Mouse (Mus musculus) liver, embryonic 14.5 days (tissue): ENCODE measurements around the gene 1700014D04Rik. TPM values are rescaled to one million over a fixed set of nuclear protein-coding genes. Genes with fewer than 3 reads are reported as not detected.
A peak's percentile ranks its signal among the peaks of the same experiment; 100 is the strongest.
"Not testable (repeated sequence)": the region's sequence is repeated elsewhere in the genome, so short reads cannot be mapped to it uniquely, and the experiment has no call there.

Source experiments
- ATAC-seq: fragments of 200-750 bp; cut with Nextera tagmentation; 2 replicates; pipeline ENCODE4 v1.8.0; 2017; ENCODE audit warnings: moderate number of reproducible peaks, mild to moderate bottlenecking, moderate library complexity; ENCODE audit not compliant: insufficient read depth
- DNase-seq, 3 experiments: peaks; one replicate each; pipeline ENCODE4 v3.0.0-alpha.2; 2012 to 2013; ENCODE audit warnings: low read depth in 3 of 3, low spot score in 3 of 3
- H3K27ac ChIP-seq: fragments of 300-500 bp; sonication (generic); 2 replicates; pipeline ENCODE4 v1.5.1; 2014; ENCODE audit warnings: moderate library complexity, mild to moderate bottlenecking, control low read depth, inconsistent platforms
- H3K27me3 ChIP-seq: fragments of 300-500 bp; sonication (generic); 2 replicates; pipeline ENCODE4 v1.6.1; 2014; ENCODE audit warnings: mild to moderate bottlenecking, low read length, moderate library complexity; ENCODE audit not compliant: control insufficient read depth, insufficient read depth
- H3K36me3 ChIP-seq: fragments of 300-500 bp; sonication (generic); replicated peaks from 2 replicates; pipeline ENCODE4 v1.6.1; 2014; ENCODE audit warnings: low read depth; ENCODE audit not compliant: control insufficient read depth, insufficient read depth
- H3K4me1 ChIP-seq, 2 experiments: fragments of 200-500 bp in 1 of 2; fragments of 300-500 bp in 1 of 2; sonication (generic) in 1 of 2; replicated peaks; 2 replicates each; pipeline ENCODE4 v1.6.1; 2012 to 2014; ENCODE audit warnings: antibody characterized with exemption in 1 of 2, inconsistent platforms in 1 of 2, low read length in 1 of 2; ENCODE audit not compliant: control insufficient read depth in 2 of 2, insufficient read depth in 2 of 2
- H3K4me2 ChIP-seq: fragments of 300-500 bp; sonication (generic); 2 replicates; pipeline ENCODE4 v1.6.1; 2014; ENCODE audit warnings: low read depth, mild to moderate bottlenecking, control low read depth, moderate library complexity
- H3K4me3 ChIP-seq, 2 experiments: fragments of 200-500 bp in 1 of 2; fragments of 300-500 bp in 1 of 2; sonication (generic) in 1 of 2; 2 replicates each; pipeline ENCODE4 v1.5.1; 2012 to 2014; ENCODE audit warnings: low read depth in 2 of 2, low read length in 2 of 2, mild to moderate bottlenecking in 2 of 2, control low read depth in 1 of 2, inconsistent platforms in 1 of 2, moderate library complexity in 1 of 2; ENCODE audit not compliant: insufficient read depth in 1 of 2
- H3K9ac ChIP-seq: fragments of 300-500 bp; sonication (generic); replicated peaks from 2 replicates; pipeline ENCODE4 v1.6.1; 2014; ENCODE audit warnings: mild to moderate bottlenecking, control low read depth, moderate library complexity
- H3K9me3 ChIP-seq: fragments of 300-500 bp; sonication (generic); 2 replicates; pipeline ENCODE4 v1.6.1; 2016; ENCODE audit warnings: low read length, mixed read lengths; ENCODE audit not compliant: control insufficient read depth
- CTCF ChIP-seq: IDR thresholded peaks from 2 replicates; pipeline ENCODE4 v1.5.1; 2016; ENCODE audit warnings: antibody characterized with exemption, low read depth, control low read depth
- EP300 ChIP-seq: IDR thresholded peaks from 2 replicates; pipeline ENCODE4 v1.6.1; 2016; ENCODE audit warnings: antibody characterized with exemption, low read depth
- WGBS: fragments of 180-500 bp; shearing (Covaris S2); extraction: QIAGEN DNeasy Blood & Tissue Kit; methylation state at CpG from one replicate; pipeline ENCODE4 v1.1.7; 2014; ENCODE audit not compliant: insufficient replicate concordance; 5-methylcytosine and 5-hydroxymethylcytosine counted together
- polyA plus RNA-seq, 2 experiments: library from polyadenylated mRNA; depleted of rRNA in 1 of 2; stranded (reverse) in 1 of 2; unstranded in 1 of 2; fragments of >200 nt; fragmentation: Nextera tagmentation in 1 of 2; extraction: Ambion mirVana in 1 of 2; gene quantifications; 2 replicates each; pipeline versions ENCODE4 v1.2.1 to v1.2.3; 2012 to 2014

The 1700014D04Rik gene
- polyA plus RNA-seq (2012; rRNA removed) (0.02 and 0.03 TPM in 2 replicates), polyA plus RNA-seq (2014; fragmentation: Nextera tagmentation; extraction: Ambion mirVana) (0.03 and 0.33 TPM in 2 replicates)

DNA sequence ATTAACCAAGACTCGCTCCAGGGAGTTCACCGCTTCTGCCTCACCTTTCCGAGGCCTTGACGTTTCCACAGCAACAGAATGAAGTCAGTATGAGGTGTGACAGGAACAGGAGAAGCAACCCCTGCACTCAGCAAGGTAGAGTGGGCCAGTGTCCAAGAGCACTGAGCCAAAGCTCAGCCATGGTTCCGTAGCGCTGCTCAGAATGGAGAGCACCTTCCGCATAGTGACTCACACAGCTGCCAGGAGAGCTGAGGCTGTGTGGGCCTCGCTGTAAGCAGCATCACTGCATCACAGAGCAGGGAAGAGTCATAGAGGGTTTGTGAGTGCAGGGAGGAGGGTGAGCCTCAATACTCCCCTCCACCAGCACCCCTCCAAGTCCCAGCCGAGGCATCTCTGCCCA is at the start of gene 1700014D04Rik:
TSS of gene 1700014D04Rik (minus strand) at position 42 of the 400 bp plus-strand sequence.
- TF ChIP-seq EP300, result no peak
- no peak for TF ChIP-seq CTCF
- H3K9ac ChIP-seq, result no peak within 1 kb of the TSS
- no peak for DNase-seq
- 0 out of 4 replicates have a peak, but pooled peaks cover 0 to 2% of the 10 kb centered on the region in 2 experiments for H3K4me1 ChIP-seq
- WGBS, result 81% methylated on average over 9 of the region's 9 CpGs
- ATAC-seq, result no peak
- H3K27ac ChIP-seq, result no peak within 1 kb of the TSS
- no peaks in the 10 kb centered on the region for H3K9me3 ChIP-seq
- no peak within 1 kb of the TSS for H3K4me2 ChIP-seq
- H3K27me3 ChIP-seq, result no peaks in the 10 kb centered on the region
- H3K4me3 ChIP-seq, result no peak within 1 kb of the TSS
- no peaks in the 10 kb centered on the region for H3K36me3 ChIP-seq

DNA sequence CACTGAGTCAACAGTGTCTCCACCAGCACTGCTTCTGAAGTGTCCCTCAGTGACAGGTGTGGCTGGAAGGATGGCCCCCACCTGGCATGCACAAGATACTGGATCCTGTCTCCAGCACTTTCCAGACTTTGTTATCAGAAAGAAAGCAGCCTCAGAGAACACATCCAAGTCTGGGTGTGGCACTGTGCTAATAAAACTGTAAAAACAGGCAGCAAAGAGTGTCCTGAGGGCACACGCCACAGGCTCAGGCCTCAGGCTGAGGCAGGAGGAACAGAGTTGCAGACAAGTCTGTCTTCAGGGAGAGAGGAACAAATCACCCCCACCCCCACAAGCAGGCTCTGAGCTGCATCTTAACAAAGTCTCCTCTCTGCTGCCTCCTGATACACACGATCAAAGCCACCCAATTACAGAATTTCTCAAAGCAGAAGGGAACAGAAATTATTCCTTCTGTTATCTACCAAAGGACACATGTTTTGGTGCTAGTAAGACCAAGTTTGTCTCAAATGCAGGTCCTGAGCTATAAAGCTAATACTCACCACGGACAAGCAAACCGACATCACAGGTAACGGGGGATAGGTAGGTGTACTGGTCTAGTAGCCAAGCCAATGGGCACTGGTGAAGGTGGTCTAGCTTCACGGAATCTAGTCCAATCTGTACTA is 49.4 kb upstream of the 1700014D04Rik start:
- Histone ChIP-seq H3K4me2 (peak overlapping the region; percentile 76), H3K9ac (peak overlapping the region; percentile 77), H3K4me3 (peak overlapping the region; percentile 15 to 37; a peak in 3 of 4 replicates), H3K4me1 (peaks cover 38 to 48% of the 10 kb centered on the region in 2 experiments), H3K9me3 (no peaks in the 10 kb centered on the region), H3K36me3 (peaks cover 99% of the 10 kb centered on the region), H3K27me3 (no peaks in the 10 kb centered on the region), H3K27ac (peak overlapping the region; percentile 99)
- ATAC-seq (peak; percentile 96), DNase-seq (peak; percentile 88 to 92 (median 92))
- 23% methylated on average over 6 of the region's 6 CpGs for WGBS
- TF ChIP-seq CTCF (peak; percentile 37), EP300 (peak; percentile 95)

DNA sequence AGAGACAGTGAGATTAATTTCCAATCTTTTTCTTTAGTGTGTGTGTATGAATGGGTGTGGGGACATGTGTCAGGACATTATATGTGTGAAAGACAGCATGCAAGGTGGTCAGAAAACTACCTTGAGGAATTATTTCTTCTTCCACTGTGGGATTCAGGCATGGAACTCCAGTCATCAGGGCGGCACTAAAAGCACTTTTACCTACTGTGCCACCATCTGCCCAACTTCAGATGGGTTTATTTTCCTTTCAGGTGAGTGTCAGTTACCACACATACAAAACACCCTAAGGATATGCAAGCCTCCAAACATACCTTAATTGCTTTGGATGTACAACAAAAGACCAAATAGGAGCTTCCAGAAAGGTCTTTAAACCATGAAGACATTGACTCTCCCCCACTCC is 48.2 kb upstream of the 1700014D04Rik start:
- Histone ChIP-seq H3K9me3 (no peaks in the 10 kb centered on the region), H3K27me3 (no peaks in the 10 kb centered on the region), H3K27ac (peak overlapping the region; percentile 99), H3K36me3 (peaks cover 99% of the 10 kb centered on the region), H3K4me1 (peaks cover 38 to 48% of the 10 kb centered on the region in 2 experiments), H3K4me2 (no peak overlapping the region), H3K4me3 (no peak overlapping the region), H3K9ac (no peak overlapping the region)
- 86% methylated on average over 1 of the region's 1 CpGs for WGBS
- TF ChIP-seq EP300 (no peak), CTCF (no peak)
- DNase-seq (no peak), ATAC-seq (no peak)

DNA sequence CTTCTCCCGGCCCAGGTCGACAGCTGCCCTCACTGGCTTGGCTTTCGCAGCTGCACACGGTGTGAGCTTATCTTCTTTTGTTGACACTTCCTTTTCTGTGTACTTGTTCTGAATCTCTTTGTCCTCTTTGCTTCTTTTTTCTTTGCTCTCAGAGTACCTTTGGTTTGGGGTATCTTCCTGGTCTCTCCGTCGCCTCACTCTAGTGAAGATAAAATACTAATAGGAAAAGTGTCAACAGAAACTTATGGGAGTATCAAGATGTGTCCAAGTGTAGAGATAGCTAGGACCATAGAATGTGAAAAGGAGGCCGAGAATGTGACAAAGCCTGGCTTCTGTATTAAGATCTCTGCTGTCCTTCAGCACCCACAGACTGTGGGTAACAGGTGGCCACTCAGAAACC is 35.6 kb upstream of the 1700014D04Rik start, which contains the start of gene Gm49354:
TSS of gene Gm49354 (minus strand) at position 101 of the 400 bp plus-strand sequence.
- no peak for ATAC-seq

DNA sequence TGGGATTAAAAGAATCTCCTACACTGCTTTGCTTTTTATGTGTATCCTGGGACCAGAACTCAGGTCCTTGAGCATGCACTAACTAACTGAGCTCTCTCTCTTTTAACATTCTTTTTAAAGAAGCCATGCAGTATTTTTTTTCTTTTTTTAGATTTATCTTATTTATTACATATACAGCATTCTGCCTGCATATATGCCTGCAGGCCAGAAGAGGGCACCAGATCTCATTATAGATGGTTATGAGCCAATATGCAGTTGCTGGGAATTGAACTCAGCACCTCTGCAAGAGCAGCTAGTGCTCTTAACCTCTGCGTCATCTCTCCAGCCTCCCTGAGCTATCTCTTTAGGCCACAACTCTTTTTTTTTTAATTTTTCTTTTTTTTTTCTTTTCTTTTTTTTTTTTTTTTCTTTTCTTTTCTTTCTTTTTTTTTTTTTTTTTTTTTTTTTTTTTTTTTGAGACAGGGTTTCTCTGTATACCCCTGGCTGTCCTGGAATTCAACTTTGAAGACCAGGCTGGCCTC is 33.3 kb upstream of the 1700014D04Rik start:
- TF ChIP-seq CTCF, result peak; percentile 46; the same call in 1 of the 2 replicates
- not testable (repeated sequence) for H3K9me3 ChIP-seq, H3K27me3 ChIP-seq, H3K9ac ChIP-seq, ATAC-seq, H3K4me3 ChIP-seq, H3K4me2 ChIP-seq, H3K4me1 ChIP-seq, H3K27ac ChIP-seq, DNase-seq
- WGBS, result 97% methylated on average over 1 of the region's 1 CpGs
- peaks cover 99% of the 10 kb centered on the region for H3K36me3 ChIP-seq

More for the DNA sequence above, 35.6 kb upstream of the 1700014D04Rik start, which contains the start of gene Gm49354:
- Histone ChIP-seq H3K9me3 (no peaks in the 10 kb centered on the region), H3K36me3 (peaks cover 99% of the 10 kb centered on the region), H3K9ac (no peak within 1 kb of the TSS), H3K27me3 (no peaks in the 10 kb centered on the region), H3K4me1 (no peaks in the 10 kb centered on the region; a peak in 2 of 4 replicates), H3K4me3 (no peak within 1 kb of the TSS), H3K4me2 (no peak within 1 kb of the TSS), H3K27ac (no peak within 1 kb of the TSS)
- no peak for TF ChIP-seq CTCF
- no peak for TF ChIP-seq EP300
- WGBS, result 73% methylated on average over 7 of the region's 7 CpGs
- DNase-seq, result no peak
